Mouse (Mus musculus): ENCODE results near the gene Map3k6. TPM values are rescaled to one million over a fixed set of nuclear protein-coding genes. Genes with fewer than 3 reads are reported as not detected.

Gene Map3k6
- polyA plus RNA-seq, 1 experiment from 2014 or later, result 1.1 TPM

- peak overlapping the region; percentile 49 for H3K9ac ChIP-seq (ENCODE audit: low read length)
- WGBS, result 1% methylated on average over 28 of the region's 31 CpGs
- no peak overlapping the region for H3K27ac ChIP-seq (ENCODE audit: low read depth, low read length)
- H3K4me1 ChIP-seq (ENCODE audit: control insufficient read depth, insufficient read depth, low read length), result peaks cover 4% of the 10 kb centered on the region
- no peaks in the 10 kb centered on the region for H3K36me3 ChIP-seq (ENCODE audit: control insufficient read depth, insufficient read depth, low read length)
- DNase-seq (ENCODE audit: low spot score) (no peak), ATAC-seq (no peak)
- peak overlapping the region; percentile 52 for H3K4me2 ChIP-seq (ENCODE audit: low read length)
- H3K9me3 ChIP-seq (replicated peaks; ENCODE audit: control insufficient read depth, low read length), result no peaks in the 10 kb centered on the region
- peak overlapping the region; percentile 27 for H3K4me3 ChIP-seq (ENCODE audit: low read depth, low read length)
- H3K27me3 ChIP-seq (replicated peaks; ENCODE audit: control insufficient read depth, insufficient read depth, low read length), result peaks cover 33% of the 10 kb centered on the region
Observed at GRCm38 (mm10) chr4:133251214-133251613, 10.6 kb downstream of the Map3k6 start.

- H3K4me1 ChIP-seq (ENCODE audit: control insufficient read depth, insufficient read depth, low read length), result peaks cover 4% of the 10 kb centered on the region
- H3K36me3 ChIP-seq (ENCODE audit: control insufficient read depth, insufficient read depth, low read length), result no peaks in the 10 kb centered on the region
- H3K9me3 ChIP-seq (replicated peaks; ENCODE audit: control insufficient read depth, low read length), result no peaks in the 10 kb centered on the region
- H3K9ac ChIP-seq (ENCODE audit: low read length), result no peak overlapping the region
- H3K27me3 ChIP-seq (replicated peaks; ENCODE audit: control insufficient read depth, insufficient read depth, low read length), result peaks cover 41% of the 10 kb centered on the region
- 31% methylated on average over 4 of the region's 4 CpGs for WGBS
- H3K4me2 ChIP-seq (ENCODE audit: low read length), result no peak overlapping the region
- peak; percentile 24 for DNase-seq (ENCODE audit: low spot score)
- no peak overlapping the region for H3K27ac ChIP-seq (ENCODE audit: low read depth, low read length)
- no peak for ATAC-seq
- no peak overlapping the region for H3K4me3 ChIP-seq (ENCODE audit: low read depth, low read length)
Observed at GRCm38 (mm10) chr4:133252089-133252488, 11.5 kb downstream of the Map3k6 start.

GRCm38 (mm10) chr4:133253412-133253811, 12.8 kb downstream of the Map3k6 start:
- no peak overlapping the region for H3K9ac ChIP-seq (ENCODE audit: low read length)
- H3K4me3 ChIP-seq (ENCODE audit: low read depth, low read length), result no peak overlapping the region
- peaks cover 42% of the 10 kb centered on the region for H3K27me3 ChIP-seq (replicated peaks; ENCODE audit: control insufficient read depth, insufficient read depth, low read length)
- no peak overlapping the region for H3K4me2 ChIP-seq (ENCODE audit: low read length)
- no peak overlapping the region for H3K27ac ChIP-seq (ENCODE audit: low read depth, low read length)
- peaks cover 4% of the 10 kb centered on the region for H3K4me1 ChIP-seq (ENCODE audit: control insufficient read depth, insufficient read depth, low read length)
- H3K9me3 ChIP-seq (replicated peaks; ENCODE audit: control insufficient read depth, low read length), result no peaks in the 10 kb centered on the region
- WGBS, result 84% methylated on average over 12 of the region's 12 CpGs
- ATAC-seq (no peak), DNase-seq (ENCODE audit: low spot score) (no peak)
- no peaks in the 10 kb centered on the region for H3K36me3 ChIP-seq (ENCODE audit: control insufficient read depth, insufficient read depth, low read length)

GRCm38 (mm10) chr4:133255392-133255791, 14.8 kb downstream of the Map3k6 start:
- Histone ChIP-seq H3K27me3 (replicated peaks; ENCODE audit: control insufficient read depth, insufficient read depth, low read length) (peaks cover 34% of the 10 kb centered on the region), H3K4me1 (ENCODE audit: control insufficient read depth, insufficient read depth, low read length) (peaks cover 4% of the 10 kb centered on the region), H3K9ac (ENCODE audit: low read length) (no peak overlapping the region), H3K27ac (ENCODE audit: low read depth, low read length) (no peak overlapping the region), H3K4me3 (ENCODE audit: low read depth, low read length) (no peak overlapping the region), H3K36me3 (ENCODE audit: control insufficient read depth, insufficient read depth, low read length) (no peaks in the 10 kb centered on the region), H3K4me2 (ENCODE audit: low read length) (no peak overlapping the region), H3K9me3 (replicated peaks; ENCODE audit: control insufficient read depth, low read length) (no peaks in the 10 kb centered on the region)
- ATAC-seq, result no peak
- DNase-seq (ENCODE audit: low spot score), result no peak
- 65% methylated on average over 6 of the region's 6 CpGs for WGBS

DNA sequence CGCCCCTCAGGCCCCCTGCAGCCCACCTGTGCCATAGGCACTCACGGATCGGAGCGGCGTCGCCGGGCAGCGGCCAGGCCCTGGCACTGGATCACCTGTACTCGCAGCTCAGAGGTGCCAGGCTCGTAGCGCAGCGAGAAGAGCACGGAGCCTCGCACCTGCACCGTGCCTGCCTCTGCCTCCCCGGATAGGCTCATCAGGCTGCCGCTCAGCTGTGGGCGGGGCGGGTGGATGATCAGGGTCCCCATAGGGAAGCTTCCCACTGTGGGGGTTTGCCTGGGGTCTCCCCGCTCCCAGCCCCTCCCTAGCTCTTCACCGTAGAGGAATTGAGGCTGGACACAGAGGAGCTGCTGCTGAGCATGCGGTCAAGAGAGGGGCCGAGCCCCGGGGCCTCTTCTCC, 16.2 kb downstream of the Map3k6 start:
- Histone ChIP-seq H3K36me3 (ENCODE audit: control insufficient read depth, insufficient read depth, low read length) (no peaks in the 10 kb centered on the region), H3K9me3 (replicated peaks; ENCODE audit: control insufficient read depth, low read length) (no peaks in the 10 kb centered on the region), H3K4me2 (ENCODE audit: low read length) (no peak overlapping the region), H3K27ac (ENCODE audit: low read depth, low read length) (no peak overlapping the region), H3K27me3 (replicated peaks; ENCODE audit: control insufficient read depth, insufficient read depth, low read length) (peaks cover 20% of the 10 kb centered on the region), H3K9ac (ENCODE audit: low read length) (no peak overlapping the region), H3K4me1 (ENCODE audit: control insufficient read depth, insufficient read depth, low read length) (no peaks in the 10 kb centered on the region), H3K4me3 (ENCODE audit: low read depth, low read length) (no peak overlapping the region)
- 18% methylated on average over 24 of the region's 24 CpGs for WGBS
- DNase-seq (ENCODE audit: low spot score) (no peak), ATAC-seq (no peak)

GRCm38 (mm10) chr4:133257230-133257629, 16.6 kb downstream of the Map3k6 start:
- no peak for DNase-seq (ENCODE audit: low spot score)
- 30% methylated on average over 11 of the region's 12 CpGs for WGBS
- Histone ChIP-seq H3K27me3 (replicated peaks; ENCODE audit: control insufficient read depth, insufficient read depth, low read length) (peaks cover 16% of the 10 kb centered on the region; the same call in 1 of the 2 replicates), H3K9me3 (replicated peaks; ENCODE audit: control insufficient read depth, low read length) (no peaks in the 10 kb centered on the region), H3K4me2 (ENCODE audit: low read length) (no peak overlapping the region), H3K36me3 (ENCODE audit: control insufficient read depth, insufficient read depth, low read length) (no peaks in the 10 kb centered on the region), H3K9ac (ENCODE audit: low read length) (no peak overlapping the region), H3K27ac (ENCODE audit: low read depth, low read length) (no peak overlapping the region), H3K4me1 (ENCODE audit: control insufficient read depth, insufficient read depth, low read length) (no peaks in the 10 kb centered on the region), H3K4me3 (ENCODE audit: low read depth, low read length) (no peak overlapping the region)
- no peak for ATAC-seq

- no peak overlapping the region for H3K4me3 ChIP-seq (ENCODE audit: low read depth, low read length)
- no peaks in the 10 kb centered on the region for H3K4me1 ChIP-seq (ENCODE audit: control insufficient read depth, insufficient read depth, low read length)
- ATAC-seq (no peak), DNase-seq (ENCODE audit: low spot score) (no peak)
- H3K27me3 ChIP-seq (replicated peaks; ENCODE audit: control insufficient read depth, insufficient read depth, low read length), result peaks cover 11% of the 10 kb centered on the region; the same call in 1 of the 2 replicates
- WGBS, result 81% methylated on average over 12 of the region's 12 CpGs
- no peaks in the 10 kb centered on the region for H3K9me3 ChIP-seq (replicated peaks; ENCODE audit: control insufficient read depth, low read length)
- no peak overlapping the region for H3K27ac ChIP-seq (ENCODE audit: low read depth, low read length)
- H3K36me3 ChIP-seq (ENCODE audit: control insufficient read depth, insufficient read depth, low read length), result no peaks in the 10 kb centered on the region
- H3K9ac ChIP-seq (ENCODE audit: low read length), result no peak overlapping the region
- no peak overlapping the region for H3K4me2 ChIP-seq (ENCODE audit: low read length)
Observed at GRCm38 (mm10) chr4:133257798-133258408, 17.3 kb downstream of the Map3k6 start.

- Histone ChIP-seq H3K4me2 (ENCODE audit: low read length) (no peak overlapping the region), H3K4me3 (ENCODE audit: low read depth, low read length) (no peak overlapping the region), H3K9me3 (replicated peaks; ENCODE audit: control insufficient read depth, low read length) (no peaks in the 10 kb centered on the region), H3K27me3 (replicated peaks; ENCODE audit: control insufficient read depth, insufficient read depth, low read length) (0 out of 2 replicates have a peak, but pooled peaks cover 4% of the 10 kb centered on the region), H3K27ac (ENCODE audit: low read depth, low read length) (no peak overlapping the region), H3K36me3 (ENCODE audit: control insufficient read depth, insufficient read depth, low read length) (peaks cover 27% of the 10 kb centered on the region), H3K4me1 (ENCODE audit: control insufficient read depth, insufficient read depth, low read length) (no peaks in the 10 kb centered on the region), H3K9ac (ENCODE audit: low read length) (no peak overlapping the region)
- DNase-seq (ENCODE audit: low spot score) (no peak), ATAC-seq (no peak)
- 61% methylated on average over 10 of the region's 10 CpGs for WGBS
Observed at GRCm38 (mm10) chr4:133261641-133262374, 21.2 kb downstream of the Map3k6 start.

DNA sequence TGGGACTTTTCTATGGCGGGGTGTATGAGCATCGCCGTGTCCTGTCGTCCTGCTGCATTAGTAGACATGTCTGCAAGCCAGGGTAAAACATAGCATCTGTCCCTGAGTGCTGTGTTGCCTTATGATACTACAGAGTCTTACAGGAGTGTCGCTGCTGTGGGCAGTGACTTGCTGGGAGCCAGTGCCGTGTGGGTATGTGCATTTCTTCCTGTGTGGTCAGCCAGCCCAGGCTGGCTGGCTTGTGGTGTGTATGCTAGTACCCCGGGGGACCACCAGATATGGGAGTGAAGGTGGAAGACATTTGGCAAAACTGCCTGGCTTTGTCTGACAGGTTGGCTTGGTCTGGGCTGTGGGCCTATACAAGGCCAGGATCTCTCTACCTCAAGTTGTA, 21.8 kb downstream of the Map3k6 start:
- Histone ChIP-seq H3K27me3 (replicated peaks; ENCODE audit: control insufficient read depth, insufficient read depth, low read length) (no peaks in the 10 kb centered on the region), H3K4me2 (ENCODE audit: low read length) (no peak overlapping the region), H3K9ac (ENCODE audit: low read length) (no peak overlapping the region), H3K4me1 (ENCODE audit: control insufficient read depth, insufficient read depth, low read length) (no peaks in the 10 kb centered on the region), H3K9me3 (replicated peaks; ENCODE audit: control insufficient read depth, low read length) (no peaks in the 10 kb centered on the region), H3K27ac (ENCODE audit: low read depth, low read length) (no peak overlapping the region), H3K4me3 (ENCODE audit: low read depth, low read length) (no peak overlapping the region), H3K36me3 (ENCODE audit: control insufficient read depth, insufficient read depth, low read length) (peaks cover 33% of the 10 kb centered on the region)
- WGBS, result 82% methylated on average over 7 of the region's 7 CpGs
- ATAC-seq (no peak), DNase-seq (ENCODE audit: low spot score) (no peak)

All from forebrain, embryonic 14.5 days (tissue).